Mouse (Mus musculus): ENCODE measurements around the gene Kctd21. TPM values are rescaled to one million over a fixed set of nuclear protein-coding genes. Genes with fewer than 3 reads are reported as not detected.

Gene Kctd21
- polyA plus RNA-seq, 1 experiment from 2014 or later = 3.5 TPM

DNA sequence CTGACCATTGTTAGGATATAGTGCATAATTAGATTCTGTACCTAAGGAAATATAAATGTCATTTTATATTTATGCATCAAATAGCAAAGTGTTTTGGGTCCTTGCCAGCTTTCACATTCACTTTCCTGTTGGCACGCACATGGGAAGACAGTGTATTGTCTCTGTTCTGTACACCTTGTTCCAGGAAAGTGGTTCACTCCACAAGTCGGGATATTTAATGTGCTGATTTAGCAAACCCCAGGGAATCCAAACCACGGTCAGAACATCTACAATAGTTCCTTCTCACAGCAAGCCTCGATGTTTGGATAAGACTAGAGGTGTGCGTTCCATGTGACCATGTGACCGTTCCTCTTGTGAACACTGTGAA, 59.9 kb downstream of the Kctd21 start:
- 77% methylated on average over 6 of the region's 6 CpGs for WGBS
- Histone ChIP-seq H3K9me3 (replicated peaks) (no peaks in the 10 kb centered on the region), H3K36me3 (peaks cover 46% of the 10 kb centered on the region), H3K4me3 (no peak overlapping the region), H3K4me2 (no peak overlapping the region), H3K27me3 (no peaks in the 10 kb centered on the region), H3K4me1 (replicated peaks) (no peaks in the 10 kb centered on the region), H3K27ac (no peak overlapping the region), H3K9ac (no peak overlapping the region)
- no peak for ATAC-seq (replicated peaks; ENCODE audit: insufficient number of reproducible peaks, insufficient read depth, low FRiP score, low read depth)

DNA sequence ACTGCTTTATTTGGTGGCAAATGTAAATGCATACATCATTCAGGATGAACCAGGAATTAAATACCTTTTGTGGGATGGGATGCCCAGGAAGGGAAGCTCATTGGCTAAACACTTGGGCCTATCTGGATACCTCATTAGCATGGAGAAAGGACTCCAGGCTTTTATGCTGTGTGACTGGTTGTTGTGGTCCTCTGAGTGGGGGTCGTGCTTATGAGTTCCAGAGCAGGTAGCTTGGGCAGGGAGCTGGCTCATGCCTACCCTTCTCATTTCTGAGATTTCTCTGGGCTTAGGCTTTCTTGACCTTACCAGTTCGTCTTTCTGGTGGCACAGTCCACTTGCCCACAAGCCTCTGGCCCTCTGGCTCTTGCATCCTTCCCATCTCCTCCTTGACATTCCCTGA, 62.2 kb downstream of the Kctd21 start:
- Histone ChIP-seq H3K4me2 (no peak overlapping the region), H3K36me3 (peaks cover 26% of the 10 kb centered on the region), H3K9me3 (replicated peaks) (no peaks in the 10 kb centered on the region), H3K27me3 (no peaks in the 10 kb centered on the region), H3K4me1 (replicated peaks) (no peaks in the 10 kb centered on the region), H3K27ac (no peak overlapping the region), H3K4me3 (no peak overlapping the region), H3K9ac (no peak overlapping the region)
- ATAC-seq (replicated peaks; ENCODE audit: insufficient number of reproducible peaks, insufficient read depth, low FRiP score, low read depth) = no peak
- WGBS = 74% methylated on average over 2 of the region's 2 CpGs

DNA sequence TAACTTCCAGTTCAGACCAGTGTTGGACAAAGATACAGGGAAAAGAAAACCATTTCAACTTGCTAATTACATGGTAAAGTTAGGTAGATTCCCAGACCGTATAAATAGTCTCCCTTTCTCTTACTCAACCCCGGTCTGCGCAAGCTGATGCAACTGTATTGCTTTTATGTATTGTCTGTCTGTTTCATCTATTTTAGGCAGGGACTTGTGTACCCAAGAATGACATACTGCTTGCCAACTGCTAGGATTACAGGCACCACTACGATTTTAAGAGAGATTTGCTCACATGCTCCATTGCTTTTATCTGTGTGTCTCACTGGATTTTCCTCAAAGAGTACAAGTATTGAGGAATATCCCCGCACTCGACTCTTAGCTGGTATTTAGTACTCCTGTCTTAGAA, 66.8 kb downstream of the Kctd21 start:
- Histone ChIP-seq H3K4me2 (no peak overlapping the region), H3K9me3 (replicated peaks) (no peaks in the 10 kb centered on the region), H3K4me3 (no peak overlapping the region), H3K4me1 (replicated peaks) (peaks cover 17% of the 10 kb centered on the region), H3K36me3 (peaks cover 4% of the 10 kb centered on the region; the same call in 1 of the 2 replicates), H3K27me3 (no peaks in the 10 kb centered on the region), H3K9ac (no peak overlapping the region), H3K27ac (no peak overlapping the region)
- ATAC-seq (replicated peaks; ENCODE audit: insufficient number of reproducible peaks, insufficient read depth, low FRiP score, low read depth) = no peak
- WGBS = 86% methylated on average over 6 of the region's 6 CpGs

Other genes with a start within 250 kb of the Kctd21 start
- gene Usp35, start 307 bp upstream of the Kctd21 start, polyA plus RNA-seq (2015; fragmentation: Nextera tagmentation; extraction: Ambion mirVana) = 0.60 and 1.8 TPM in 2 replicates
- 25.8 and 28.2 TPM in 2 replicates for gene Alg8, start 39.3 kb downstream of the Kctd21 start, polyA plus RNA-seq (2015; fragmentation: Nextera tagmentation; extraction: Ambion mirVana)
- 451 and 701 TPM in 2 replicates for gene Ndufc2, start 67.7 kb downstream of the Kctd21 start, polyA plus RNA-seq (2015; fragmentation: Nextera tagmentation; extraction: Ambion mirVana)
- gene Thrsp, start 85.4 kb downstream of the Kctd21 start, polyA plus RNA-seq (2015; fragmentation: Nextera tagmentation; extraction: Ambion mirVana) = 0.82 and 1.1 TPM in 2 replicates
- gene Kctd14, start 119.0 kb downstream of the Kctd21 start, polyA plus RNA-seq (2015; fragmentation: Nextera tagmentation; extraction: Ambion mirVana) = 0.83 and 1.8 TPM in 2 replicates
- 27.5 and 33.9 TPM in 2 replicates for gene Ints4, start 148.6 kb downstream of the Kctd21 start, polyA plus RNA-seq (2015; fragmentation: Nextera tagmentation; extraction: Ambion mirVana)
- 47.4 and 53.6 TPM in 2 replicates for gene Aamdc, start 247.2 kb downstream of the Kctd21 start, polyA plus RNA-seq (2015; fragmentation: Nextera tagmentation; extraction: Ambion mirVana)
- 14.4 and 15.1 TPM in 2 replicates for gene Rsf1, start 247.6 kb downstream of the Kctd21 start, polyA plus RNA-seq (2015; fragmentation: Nextera tagmentation; extraction: Ambion mirVana)